Mouse (Mus musculus) kidney, embryonic 14.5 days (tissue): ENCODE results near the gene Nudt14. TPM values are rescaled to one million over a fixed set of nuclear protein-coding genes. Genes with fewer than 3 reads are reported as not detected.

Experiments
- ATAC-seq: fragments of 200-750 bp; cut with Nextera tagmentation; 2 replicates; pipeline ENCODE4 v1.8.0; 2017; ENCODE audit warnings: moderate number of reproducible peaks, mild to moderate bottlenecking, moderate TSS enrichment, moderate library complexity; ENCODE audit not compliant: low FRiP score, low TSS enrichment
- H3K27ac ChIP-seq: fragments of 300-500 bp; sonication (generic); 2 replicates; pipeline ENCODE4 v1.5.1; 2014; ENCODE audit warnings: low read depth, mild to moderate bottlenecking, low read length, moderate library complexity, mixed read lengths
- H3K27me3 ChIP-seq: fragments of 300-500 bp; sonication (generic); 2 replicates; pipeline ENCODE4 v1.6.1; 2014; ENCODE audit warnings: mild to moderate bottlenecking, low read length; ENCODE audit not compliant: control insufficient read depth, insufficient read depth
- H3K36me3 ChIP-seq: fragments of 300-500 bp; sonication (generic); 2 replicates; pipeline ENCODE4 v1.6.1; 2014; ENCODE audit warnings: low read length, mixed read lengths; ENCODE audit not compliant: control insufficient read depth, insufficient read depth
- H3K4me1 ChIP-seq: fragments of 300-500 bp; sonication (generic); 2 replicates; pipeline ENCODE4 v1.6.1; 2014; ENCODE audit warnings: low read length, mixed read lengths; ENCODE audit not compliant: control insufficient read depth, insufficient read depth
- H3K4me2 ChIP-seq: fragments of 300-500 bp; sonication (generic); replicated peaks from 2 replicates; pipeline ENCODE4 v1.6.1; 2014; ENCODE audit warnings: low read depth, mild to moderate bottlenecking, low read length
- H3K4me3 ChIP-seq: fragments of 300-500 bp; sonication (generic); 2 replicates; pipeline ENCODE4 v1.5.1; 2014; ENCODE audit warnings: mild to moderate bottlenecking, low read length
- H3K9ac ChIP-seq: fragments of 300-500 bp; sonication (generic); 2 replicates; pipeline ENCODE4 v1.6.1; 2014; ENCODE audit warnings: low read depth, mild to moderate bottlenecking, low read length, moderate library complexity
- H3K9me3 ChIP-seq: fragments of 300-500 bp; sonication (generic); 2 replicates; pipeline ENCODE4 v1.6.1; 2016; ENCODE audit warnings: low read length; ENCODE audit not compliant: control insufficient read depth
- WGBS: fragments of 180-500 bp; shearing (Covaris S2); extraction: QIAGEN DNeasy Blood & Tissue Kit; methylation state at CpG from one replicate; pipeline ENCODE4 v1.1.7; 2014; 5-methylcytosine and 5-hydroxymethylcytosine counted together
- polyA plus RNA-seq: library from polyadenylated mRNA; unstranded; fragments of >200 nt; fragmentation: Nextera tagmentation; extraction: Ambion mirVana; gene quantifications from 2 replicates; pipeline ENCODE4 v1.2.1, GENCODE M21; 2014

Gene Nudt14
- polyA plus RNA-seq, 1 experiment from 2014 or later: 101 TPM

- ATAC-seq: no peak
- WGBS: 83% methylated on average over 9 of the region's 9 CpGs
- H3K27me3 ChIP-seq: no peaks in the 10 kb centered on the region
- no peaks in the 10 kb centered on the region for H3K36me3 ChIP-seq
- no peak overlapping the region for H3K4me3 ChIP-seq
- H3K4me1 ChIP-seq: peaks cover 15% of the 10 kb centered on the region
- peak overlapping the region; percentile 70 for H3K4me2 ChIP-seq
- no peak overlapping the region for H3K27ac ChIP-seq
- no peak overlapping the region for H3K9ac ChIP-seq
- no peaks in the 10 kb centered on the region for H3K9me3 ChIP-seq
These were observed 1.2 kb downstream of the Nudt14 start for GRCm38 (mm10) chr12:112940710-112941109.

DNA sequence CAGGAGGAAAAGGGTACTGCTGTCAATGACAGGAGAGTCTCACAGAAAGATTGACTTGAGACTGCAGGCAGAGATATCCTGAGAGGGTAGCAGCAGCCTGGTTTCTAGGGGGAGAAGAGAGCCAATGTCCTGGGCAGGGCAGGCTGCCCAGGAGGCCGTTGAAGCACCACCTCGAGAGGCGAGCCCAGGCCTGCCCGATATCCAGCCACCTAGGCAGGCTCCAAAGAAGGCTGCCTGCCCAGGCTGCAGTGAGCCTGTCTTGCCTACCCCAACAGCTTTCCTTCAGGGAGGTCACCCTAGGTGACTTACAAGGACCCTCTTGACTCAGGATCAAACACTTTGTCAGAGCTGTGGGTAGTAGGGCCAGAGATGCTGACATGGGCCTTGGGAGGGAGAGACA lies 1.7 kb downstream of the Nudt14 start:
- no peak overlapping the region for H3K4me3 ChIP-seq
- no peaks in the 10 kb centered on the region for H3K27me3 ChIP-seq
- no peak for ATAC-seq
- H3K9me3 ChIP-seq: no peaks in the 10 kb centered on the region
- no peak overlapping the region for H3K4me2 ChIP-seq
- 84% methylated on average over 4 of the region's 4 CpGs for WGBS
- no peaks in the 10 kb centered on the region for H3K36me3 ChIP-seq
- no peak overlapping the region for H3K9ac ChIP-seq
- H3K27ac ChIP-seq: no peak overlapping the region
- peaks cover 15% of the 10 kb centered on the region for H3K4me1 ChIP-seq

DNA sequence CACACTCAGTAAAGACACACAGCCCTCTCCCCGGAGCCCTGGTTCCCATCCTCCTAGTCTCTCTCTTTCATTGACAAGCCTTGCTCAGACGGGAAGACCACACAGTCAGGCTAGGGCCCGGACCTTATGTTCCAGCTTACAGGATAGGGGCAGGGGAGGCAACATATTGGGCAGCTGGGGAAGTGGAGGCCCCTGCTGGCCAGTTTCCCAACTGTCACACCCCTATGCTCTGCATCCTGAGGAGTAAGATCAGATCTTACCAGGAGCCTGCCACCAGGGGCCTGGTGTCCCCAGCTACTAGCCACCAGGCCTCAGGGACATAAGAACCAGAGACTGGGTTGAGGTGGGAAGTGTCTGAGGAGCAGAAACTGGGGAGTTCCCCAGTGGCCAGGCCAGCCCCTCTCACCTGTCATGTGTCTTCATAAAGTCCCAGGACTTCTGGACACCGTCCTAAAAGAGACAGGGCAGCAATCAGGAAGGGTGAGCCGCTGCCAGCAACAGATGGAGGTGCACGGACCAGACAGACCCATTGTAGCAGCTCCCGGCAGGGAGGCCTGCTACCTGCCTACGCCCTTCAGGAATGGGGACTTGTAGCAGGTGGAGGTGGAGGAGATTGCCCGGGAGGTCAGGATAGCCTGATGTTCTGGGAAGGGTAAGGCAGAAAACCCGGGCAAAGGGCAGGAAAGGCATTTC lies 2.9 kb downstream of the Nudt14 start:
- Histone ChIP-seq H3K4me2 (no peak overlapping the region), H3K36me3 (0 out of 2 replicates have a peak, but pooled peaks cover 3% of the 10 kb centered on the region), H3K4me1 (peaks cover 15% of the 10 kb centered on the region), H3K9ac (no peak overlapping the region), H3K27me3 (no peaks in the 10 kb centered on the region), H3K4me3 (no peak overlapping the region), H3K27ac (no peak overlapping the region), H3K9me3 (no peaks in the 10 kb centered on the region)
- WGBS: 62% methylated on average over 10 of the region's 10 CpGs
- ATAC-seq: peak; percentile 18; the same call in 1 of the 2 replicates

GRCm38 (mm10) chr12:112938366-112938765 lies 3.6 kb downstream of the Nudt14 start:
- no peak overlapping the region for H3K9ac ChIP-seq
- H3K36me3 ChIP-seq: 0 out of 2 replicates have a peak, but pooled peaks cover 3% of the 10 kb centered on the region
- H3K4me3 ChIP-seq: no peak overlapping the region
- H3K4me2 ChIP-seq: no peak overlapping the region
- no peaks in the 10 kb centered on the region for H3K27me3 ChIP-seq
- WGBS: 78% methylated on average over 10 of the region's 10 CpGs
- no peak overlapping the region for H3K27ac ChIP-seq
- H3K9me3 ChIP-seq: no peaks in the 10 kb centered on the region
- no peak for ATAC-seq
- H3K4me1 ChIP-seq: peaks cover 15% of the 10 kb centered on the region

- Histone ChIP-seq H3K36me3 (0 out of 2 replicates have a peak, but pooled peaks cover 3% of the 10 kb centered on the region), H3K4me2 (no peak overlapping the region), H3K4me1 (peaks cover 15% of the 10 kb centered on the region), H3K27me3 (no peaks in the 10 kb centered on the region), H3K4me3 (no peak overlapping the region), H3K9me3 (no peaks in the 10 kb centered on the region), H3K9ac (no peak overlapping the region), H3K27ac (no peak overlapping the region)
- WGBS: 42% methylated on average over 9 of the region's 9 CpGs
- no peak for ATAC-seq
These were observed 4.0 kb downstream of the Nudt14 start for GRCm38 (mm10) chr12:112937906-112938305.

DNA sequence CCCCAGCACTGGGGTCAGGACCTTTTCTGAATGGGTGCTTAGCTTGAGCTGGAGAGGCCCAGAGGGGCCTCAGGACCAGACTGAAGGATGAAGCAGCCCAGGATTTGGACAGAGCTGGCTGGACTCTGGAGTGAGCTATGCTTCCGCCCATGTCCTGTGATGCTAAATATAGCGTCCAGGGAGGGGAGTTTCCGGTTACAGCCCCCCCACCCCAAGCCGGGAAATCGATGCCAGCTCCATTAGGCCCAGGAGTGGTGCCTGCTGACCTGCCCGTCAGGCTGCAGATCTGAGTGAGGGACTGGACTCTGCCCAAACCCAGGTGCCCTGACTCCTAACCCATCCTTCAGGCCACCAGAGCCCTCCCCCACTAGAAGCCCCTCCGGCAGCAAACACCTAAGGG lies 9.3 kb downstream of the Nudt14 start:
- H3K4me2 ChIP-seq: no peak overlapping the region
- H3K9me3 ChIP-seq: no peaks in the 10 kb centered on the region
- no peak overlapping the region for H3K27ac ChIP-seq
- H3K4me3 ChIP-seq: no peak overlapping the region
- H3K4me1 ChIP-seq: peaks cover 14% of the 10 kb centered on the region; the same call in 1 of the 2 replicates
- H3K27me3 ChIP-seq: peaks cover 38% of the 10 kb centered on the region
- ATAC-seq: no peak
- WGBS: 20% methylated on average over 7 of the region's 7 CpGs
- H3K36me3 ChIP-seq: 0 out of 2 replicates have a peak, but pooled peaks cover 3% of the 10 kb centered on the region
- no peak overlapping the region for H3K9ac ChIP-seq

DNA sequence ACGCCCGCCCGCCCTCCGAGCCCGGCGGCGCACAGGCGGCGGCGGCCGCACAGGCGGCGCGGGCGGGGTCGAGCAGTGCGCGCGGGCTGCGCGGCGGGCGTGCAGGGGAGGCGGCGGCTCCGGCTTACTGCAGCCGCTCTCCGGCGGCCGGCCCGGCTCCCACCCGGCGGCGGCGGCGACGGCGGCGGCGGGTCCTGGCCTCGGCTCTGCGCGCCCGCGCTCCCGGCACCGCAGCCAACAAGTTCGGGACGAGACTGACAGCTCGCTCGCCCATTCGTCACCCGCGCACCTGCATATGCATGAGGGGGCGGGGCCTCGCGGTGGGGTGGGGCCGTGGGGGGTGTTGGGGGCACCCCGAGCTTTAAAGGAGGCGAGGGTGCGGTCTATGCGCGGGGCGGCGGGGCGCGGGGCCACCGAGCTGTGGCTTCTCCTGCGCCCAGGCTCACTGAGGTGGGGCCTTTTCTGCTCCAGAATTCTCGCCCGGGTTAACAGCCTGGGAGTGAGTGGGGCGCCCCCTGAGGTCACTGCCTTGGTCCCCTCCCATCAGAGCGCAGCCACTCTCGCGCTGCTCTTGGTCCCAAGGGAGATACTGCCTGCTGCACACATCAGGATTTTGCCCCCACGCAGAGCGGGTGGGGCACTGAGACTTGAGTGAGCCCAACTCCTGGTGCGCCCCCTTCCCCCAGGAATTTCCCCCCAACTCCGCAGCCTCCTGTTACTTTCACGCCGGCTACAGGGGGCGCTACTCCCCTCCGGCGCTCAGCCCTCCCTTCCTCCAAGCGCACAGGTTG lies 12.2 kb downstream of the Nudt14 start, which contains the start of gene Jag2:
TSS of gene Jag2 (minus strand) at position 215 of the 791 bp plus-strand sequence.
- peak; percentile 61 for ATAC-seq
- H3K36me3 ChIP-seq: 0 out of 2 replicates have a peak, but pooled peaks cover under 1% of the 10 kb centered on the region
- peak within 1 kb of the TSS; percentile 93 for H3K4me2 ChIP-seq
- H3K9ac ChIP-seq: peak within 1 kb of the TSS; percentile 46; the same call in 1 of the 2 replicates
- WGBS: 2% methylated on average over 50 of the region's 85 CpGs
- H3K4me3 ChIP-seq: peak within 1 kb of the TSS; percentile 53
- H3K9me3 ChIP-seq: no peaks in the 10 kb centered on the region
- H3K4me1 ChIP-seq: peaks cover 20% of the 10 kb centered on the region; the same call in 1 of the 2 replicates
- no peak within 1 kb of the TSS for H3K27ac ChIP-seq
- H3K27me3 ChIP-seq: peaks cover 55% of the 10 kb centered on the region

DNA sequence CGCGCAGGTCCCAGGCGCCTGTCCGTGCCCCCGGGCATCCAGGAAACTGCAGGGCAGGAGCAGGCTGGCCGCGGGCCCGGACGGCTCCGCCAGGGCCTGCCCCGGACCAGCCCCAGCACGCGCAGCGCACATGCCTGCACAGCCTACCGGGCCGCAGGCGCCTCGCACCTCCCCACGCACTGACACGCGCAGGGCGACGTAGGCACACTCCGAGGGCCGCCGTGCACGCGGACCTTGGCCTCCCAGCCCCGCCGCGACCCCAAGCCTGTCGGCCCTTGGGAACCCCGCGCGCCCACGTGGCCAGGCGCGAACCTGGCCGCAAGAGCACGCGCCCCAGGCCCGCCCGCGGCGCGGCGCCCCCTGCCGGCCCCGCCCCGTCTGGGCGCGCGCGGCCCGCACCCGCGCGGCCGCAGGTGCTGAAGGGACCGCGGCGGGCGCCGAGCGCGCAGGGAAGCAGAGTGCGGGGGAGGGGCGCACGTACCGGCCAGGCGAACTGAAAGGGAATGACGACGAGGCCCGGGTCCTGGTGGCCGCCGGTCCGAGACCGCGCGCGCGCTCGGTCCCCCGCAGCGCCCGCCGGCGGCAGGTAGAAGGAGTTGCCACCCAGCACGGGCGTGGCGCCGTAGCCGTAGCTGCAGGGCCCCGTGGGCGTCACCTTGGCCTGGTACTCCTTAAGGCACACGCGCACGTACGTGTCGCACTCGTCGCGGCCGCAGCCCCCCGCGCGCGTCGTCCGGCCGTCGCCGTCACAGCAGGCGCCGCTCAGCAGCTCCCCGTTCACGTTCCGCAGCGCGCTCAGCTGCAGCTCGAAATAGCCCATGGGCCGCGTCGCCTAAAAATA lies 13.3 kb downstream of the Nudt14 start:
- Histone ChIP-seq H3K4me1 (peaks cover 20% of the 10 kb centered on the region; the same call in 1 of the 2 replicates), H3K36me3 (no peaks in the 10 kb centered on the region), H3K9ac (peak overlapping the region; percentile 46; the same call in 1 of the 2 replicates), H3K27ac (no peak overlapping the region), H3K9me3 (no peaks in the 10 kb centered on the region), H3K4me2 (peak overlapping the region; percentile 93), H3K4me3 (peak overlapping the region; percentile 53), H3K27me3 (peaks cover 60% of the 10 kb centered on the region)
- peak; percentile 36; the same call in 1 of the 2 replicates for ATAC-seq
- WGBS: 1% methylated on average over 102 of the region's 124 CpGs
